Mouse (Mus musculus): ENCODE data around the gene Pkmyt1. TPM values are rescaled to one million over a fixed set of nuclear protein-coding genes. Genes with fewer than 3 reads are reported as not detected.
A peak's percentile ranks its signal among the peaks of the same experiment; 100 is the strongest.
"Not testable (repeated sequence)": the region's sequence is repeated elsewhere in the genome, so short reads cannot be mapped to it uniquely, and the experiment has no call there.

Gene Pkmyt1
- polyA plus RNA-seq, 1 experiment from 2014 or later: 32.4 TPM

DNA sequence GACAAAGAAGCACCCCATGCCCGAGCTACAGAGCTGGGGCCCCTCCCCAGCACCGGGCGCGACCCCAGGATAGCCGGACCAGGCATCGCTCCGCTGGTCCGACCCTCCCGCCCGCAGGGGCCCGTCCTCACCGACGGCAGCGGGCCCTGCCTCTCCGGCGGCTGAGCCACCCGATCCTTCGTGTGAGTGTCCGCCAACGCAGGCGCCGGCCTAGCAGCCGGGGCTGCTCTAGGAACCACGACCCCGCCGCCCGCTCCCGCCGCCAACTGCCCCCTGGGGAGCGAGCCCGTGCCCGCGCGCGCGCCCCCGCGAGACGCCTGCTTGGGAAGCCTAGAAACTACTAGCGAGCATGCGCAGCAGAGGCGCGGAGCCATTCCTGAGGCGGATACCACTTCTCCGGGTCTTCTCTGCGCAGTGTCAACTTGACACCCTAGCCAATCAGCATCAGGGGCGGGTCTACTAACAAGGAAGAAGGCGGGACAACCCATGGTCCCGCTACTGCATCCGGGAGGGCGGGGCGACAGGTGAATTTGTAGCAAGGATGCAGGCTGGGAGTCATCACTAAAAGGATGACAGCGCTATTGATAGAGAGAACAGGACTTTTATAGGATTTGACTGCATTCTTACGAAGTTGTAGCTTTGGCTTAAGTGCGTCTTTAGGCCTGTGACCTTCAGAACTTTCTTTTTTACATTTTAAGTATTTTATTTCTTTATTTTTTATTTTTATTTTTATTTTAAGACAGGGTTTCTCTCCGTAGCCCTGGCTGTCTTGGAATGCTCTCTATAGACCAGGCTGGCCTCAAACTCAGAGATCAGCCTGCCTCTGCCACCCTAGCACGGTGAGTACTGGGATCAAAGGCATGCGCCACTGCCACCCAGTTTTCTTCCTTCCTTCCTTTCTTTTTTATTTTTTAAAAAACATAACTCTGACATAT is 45.4 kb downstream of the Pkmyt1 start, which contains the start of gene Flywch1:
TSS of gene Flywch1 (minus strand) at position 319 of the 935 bp plus-strand sequence.
- ATAC-seq (ENCODE audit: insufficient number of reproducible peaks, low FRiP score): peak; percentile 98
- peak within 1 kb of the TSS; percentile 80 for H3K4me2 ChIP-seq
- WGBS: 3% methylated on average over 58 of the region's 58 CpGs
- peak within 1 kb of the TSS; percentile 93 for H3K9ac ChIP-seq
- no peaks in the 10 kb centered on the region for H3K27me3 ChIP-seq (replicated peaks)
- peaks cover 12% of the 10 kb centered on the region for H3K36me3 ChIP-seq
- H3K4me1 ChIP-seq (replicated peaks): peaks cover 8% of the 10 kb centered on the region
- peak within 1 kb of the TSS; percentile 87 for H3K4me3 ChIP-seq
- no peaks in the 10 kb centered on the region for H3K9me3 ChIP-seq (replicated peaks)
- H3K27ac ChIP-seq (ENCODE audit: poor library complexity, severe bottlenecking): peak within 1 kb of the TSS; percentile 82

DNA sequence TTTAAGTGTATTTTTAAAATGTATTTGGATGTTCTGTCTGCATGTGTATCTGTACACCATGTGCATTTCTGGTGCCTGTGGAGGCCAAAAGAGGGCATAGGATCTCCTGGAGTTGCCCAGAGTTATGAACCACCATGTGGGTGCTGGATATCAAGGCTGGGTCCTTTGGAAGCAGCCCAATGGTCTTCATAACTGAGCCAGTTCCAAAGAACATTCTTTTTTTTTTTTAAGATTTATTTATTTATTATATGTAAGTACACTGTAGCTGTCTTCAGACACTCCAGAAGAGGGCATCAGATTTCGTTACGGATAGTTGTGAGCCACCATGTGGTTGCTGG is 46.1 kb downstream of the Pkmyt1 start:
- not testable (repeated sequence) for H3K4me3 ChIP-seq; ATAC-seq (ENCODE audit: insufficient number of reproducible peaks, low FRiP score); H3K9me3 ChIP-seq (replicated peaks); H3K9ac ChIP-seq; H3K4me1 ChIP-seq (replicated peaks); H3K27me3 ChIP-seq (replicated peaks); H3K4me2 ChIP-seq; H3K27ac ChIP-seq (ENCODE audit: poor library complexity, severe bottlenecking)
- WGBS: 81% methylated on average over 2 of the region's 2 CpGs
- H3K36me3 ChIP-seq: peaks cover 12% of the 10 kb centered on the region

DNA sequence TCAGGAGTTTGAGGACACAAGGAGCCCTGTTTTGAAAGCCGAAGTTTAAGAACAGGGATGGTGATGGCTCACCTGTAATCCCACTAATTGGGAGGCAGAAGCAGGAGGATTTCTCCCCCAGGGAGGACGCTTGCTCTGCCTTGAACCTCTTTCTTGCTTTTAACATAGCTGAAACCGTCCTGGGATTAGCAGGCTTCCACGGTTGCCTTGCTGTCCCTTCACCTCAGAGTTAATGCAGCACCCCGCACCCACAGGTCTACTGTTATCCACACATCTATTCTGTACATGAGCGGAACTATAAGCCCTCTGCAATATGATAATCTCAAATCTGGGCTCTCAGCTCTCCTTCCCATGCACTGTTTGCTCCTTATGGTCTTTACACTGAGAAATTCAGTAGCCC is 47.5 kb downstream of the Pkmyt1 start:
- H3K9me3 ChIP-seq (replicated peaks): no peaks in the 10 kb centered on the region
- WGBS: 62% methylated on average over 6 of the region's 6 CpGs
- no peak overlapping the region for H3K4me3 ChIP-seq
- H3K9ac ChIP-seq: no peak overlapping the region
- ATAC-seq (ENCODE audit: insufficient number of reproducible peaks, low FRiP score): no peak
- peaks cover 8% of the 10 kb centered on the region for H3K4me1 ChIP-seq (replicated peaks)
- H3K4me2 ChIP-seq: no peak overlapping the region
- no peaks in the 10 kb centered on the region for H3K27me3 ChIP-seq (replicated peaks)
- H3K36me3 ChIP-seq: peaks cover 6% of the 10 kb centered on the region; the same call in 1 of the 2 replicates
- H3K27ac ChIP-seq (ENCODE audit: poor library complexity, severe bottlenecking): no peak overlapping the region

DNA sequence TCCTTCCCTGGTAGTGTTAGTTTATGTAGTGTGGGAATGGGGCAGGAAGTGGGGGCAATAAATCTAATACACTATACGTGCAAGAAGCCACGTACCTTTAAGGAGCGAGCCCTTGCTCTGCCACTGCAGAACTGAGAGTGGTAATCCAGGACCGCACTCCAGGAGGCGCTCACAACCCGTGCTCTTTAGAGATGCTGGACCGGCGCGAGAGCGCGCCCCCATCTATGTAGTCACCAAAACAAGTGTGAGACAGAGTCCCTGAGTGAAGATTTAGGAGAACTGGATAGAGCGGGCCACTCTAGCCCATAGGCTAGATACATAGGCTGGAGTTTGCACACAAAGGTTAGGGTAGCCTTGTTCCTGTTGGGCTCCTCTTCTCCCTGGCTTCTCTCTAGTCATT is 48.0 kb downstream of the Pkmyt1 start:
- Histone ChIP-seq H3K27me3 (replicated peaks) (no peaks in the 10 kb centered on the region), H3K27ac (ENCODE audit: poor library complexity, severe bottlenecking) (no peak overlapping the region), H3K4me1 (replicated peaks) (peaks cover 8% of the 10 kb centered on the region), H3K36me3 (0 out of 2 replicates have a peak, but pooled peaks cover 2% of the 10 kb centered on the region), H3K4me2 (no peak overlapping the region; the same call in 1 of the 2 replicates), H3K9ac (no peak overlapping the region), H3K4me3 (no peak overlapping the region), H3K9me3 (replicated peaks) (no peaks in the 10 kb centered on the region)
- no peak for ATAC-seq (ENCODE audit: insufficient number of reproducible peaks, low FRiP score)
- 4% methylated on average over 12 of the region's 12 CpGs for WGBS

DNA sequence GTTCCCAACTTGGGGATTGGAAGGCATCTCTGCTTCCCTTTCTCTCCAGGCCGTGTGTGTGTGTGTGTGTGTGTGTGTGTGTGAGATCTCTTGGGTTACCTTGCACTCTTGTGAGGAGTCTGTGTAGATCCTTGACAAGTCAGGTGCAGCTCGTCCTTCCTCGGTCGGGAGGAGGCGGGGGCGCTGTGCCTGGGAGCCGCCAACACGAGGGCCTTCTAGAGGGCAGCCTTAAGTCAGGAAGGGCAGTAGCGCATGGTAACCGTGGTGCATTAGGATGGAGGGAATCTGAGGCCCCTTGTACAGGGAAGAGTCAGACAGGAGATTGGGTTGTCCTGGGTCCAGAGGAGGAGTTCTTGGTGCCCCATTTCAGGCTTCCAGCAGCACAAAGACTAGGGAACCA is 50.1 kb downstream of the Pkmyt1 start:
- Histone ChIP-seq H3K4me2 (no peak overlapping the region), H3K27ac (ENCODE audit: poor library complexity, severe bottlenecking) (no peak overlapping the region), H3K9ac (no peak overlapping the region), H3K4me3 (no peak overlapping the region), H3K36me3 (no peaks in the 10 kb centered on the region), H3K4me1 (replicated peaks) (no peaks in the 10 kb centered on the region), H3K27me3 (replicated peaks) (no peaks in the 10 kb centered on the region), H3K9me3 (replicated peaks) (no peaks in the 10 kb centered on the region)
- 73% methylated on average over 10 of the region's 10 CpGs for WGBS
- ATAC-seq (ENCODE audit: insufficient number of reproducible peaks, low FRiP score): no peak

DNA sequence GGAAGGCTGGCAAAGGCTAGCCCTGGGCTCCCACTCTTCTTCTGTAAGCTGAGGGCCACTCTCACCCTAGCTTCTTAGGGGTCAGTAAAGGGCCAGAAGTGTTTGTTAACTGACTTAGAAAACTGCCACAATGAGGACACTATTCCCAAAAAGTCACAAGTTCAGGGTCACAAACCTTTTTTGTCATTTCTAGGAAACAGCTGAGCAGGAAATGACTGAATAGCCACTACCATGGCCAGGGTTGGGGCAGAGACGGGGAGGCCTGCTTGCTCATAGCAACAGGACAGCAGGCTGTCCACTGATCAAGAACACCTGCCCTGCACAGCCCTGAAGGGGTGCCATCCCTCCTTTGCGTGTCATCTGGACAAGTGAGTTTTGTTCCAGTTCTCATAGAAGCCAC is 51.0 kb downstream of the Pkmyt1 start:
- Histone ChIP-seq H3K27me3 (replicated peaks) (no peaks in the 10 kb centered on the region), H3K9me3 (replicated peaks) (no peaks in the 10 kb centered on the region), H3K4me2 (no peak overlapping the region), H3K9ac (no peak overlapping the region), H3K4me1 (replicated peaks) (no peaks in the 10 kb centered on the region), H3K27ac (ENCODE audit: poor library complexity, severe bottlenecking) (no peak overlapping the region), H3K36me3 (no peaks in the 10 kb centered on the region), H3K4me3 (no peak overlapping the region)
- ATAC-seq (ENCODE audit: insufficient number of reproducible peaks, low FRiP score): no peak
- WGBS: 58% methylated on average over 2 of the region's 2 CpGs

DNA sequence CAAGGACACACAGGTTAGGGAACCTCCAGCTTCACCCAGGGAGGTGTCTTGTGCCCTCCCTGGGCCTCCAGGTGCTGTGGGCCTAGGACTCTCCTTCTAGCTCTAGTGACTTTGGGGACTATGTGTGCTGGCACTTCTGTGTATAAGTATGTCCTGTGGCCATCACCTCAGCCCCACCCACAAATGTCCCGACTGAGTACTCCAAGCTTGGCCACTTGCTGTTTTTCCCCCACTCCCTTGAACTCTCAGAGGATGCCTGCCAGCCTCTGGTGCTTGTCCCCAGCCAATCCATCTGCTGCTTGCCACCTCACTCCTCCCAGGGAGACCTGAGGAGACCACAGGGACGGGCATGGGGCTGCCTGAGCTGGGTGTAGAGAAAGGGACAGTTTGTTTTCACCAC is 52.3 kb downstream of the Pkmyt1 start:
- H3K9me3 ChIP-seq (replicated peaks): no peaks in the 10 kb centered on the region
- H3K27ac ChIP-seq (ENCODE audit: poor library complexity, severe bottlenecking): no peak overlapping the region
- no peak for ATAC-seq (ENCODE audit: insufficient number of reproducible peaks, low FRiP score)
- H3K36me3 ChIP-seq: no peaks in the 10 kb centered on the region
- no peak overlapping the region for H3K4me3 ChIP-seq
- no peak overlapping the region for H3K4me2 ChIP-seq
- H3K27me3 ChIP-seq (replicated peaks): no peaks in the 10 kb centered on the region
- H3K9ac ChIP-seq: no peak overlapping the region
- WGBS: 55% methylated on average over 2 of the region's 2 CpGs
- H3K4me1 ChIP-seq (replicated peaks): no peaks in the 10 kb centered on the region

DNA sequence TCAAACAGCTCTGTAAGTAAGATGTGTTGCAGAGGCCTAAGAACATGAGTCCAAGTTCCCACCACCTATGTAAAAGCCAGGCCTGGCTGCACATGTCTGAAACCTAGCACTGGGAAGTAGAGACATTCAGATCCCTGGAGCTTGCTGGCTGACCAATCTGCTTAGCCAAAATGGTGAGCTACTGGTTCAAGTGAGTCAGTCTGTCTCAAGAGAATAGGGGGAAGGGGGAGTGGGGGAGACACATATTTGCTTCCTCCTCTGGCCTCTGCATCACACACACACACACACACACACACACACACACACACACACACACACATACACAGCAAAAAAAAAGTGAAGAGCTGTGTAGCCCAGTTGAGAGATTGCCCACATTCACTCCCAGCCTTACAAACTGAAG is 57.2 kb downstream of the Pkmyt1 start:
- H3K36me3 ChIP-seq: no peaks in the 10 kb centered on the region
- no peak overlapping the region for H3K9ac ChIP-seq
- H3K27me3 ChIP-seq (replicated peaks): no peaks in the 10 kb centered on the region
- ATAC-seq (ENCODE audit: insufficient number of reproducible peaks, low FRiP score): no peak
- no peak overlapping the region for H3K4me3 ChIP-seq
- H3K4me1 ChIP-seq (replicated peaks): 0 out of 2 replicates have a peak, but pooled peaks cover 4% of the 10 kb centered on the region
- H3K9me3 ChIP-seq (replicated peaks): no peaks in the 10 kb centered on the region
- H3K4me2 ChIP-seq: no peak overlapping the region
- no peak overlapping the region for H3K27ac ChIP-seq (ENCODE audit: poor library complexity, severe bottlenecking)

DNA sequence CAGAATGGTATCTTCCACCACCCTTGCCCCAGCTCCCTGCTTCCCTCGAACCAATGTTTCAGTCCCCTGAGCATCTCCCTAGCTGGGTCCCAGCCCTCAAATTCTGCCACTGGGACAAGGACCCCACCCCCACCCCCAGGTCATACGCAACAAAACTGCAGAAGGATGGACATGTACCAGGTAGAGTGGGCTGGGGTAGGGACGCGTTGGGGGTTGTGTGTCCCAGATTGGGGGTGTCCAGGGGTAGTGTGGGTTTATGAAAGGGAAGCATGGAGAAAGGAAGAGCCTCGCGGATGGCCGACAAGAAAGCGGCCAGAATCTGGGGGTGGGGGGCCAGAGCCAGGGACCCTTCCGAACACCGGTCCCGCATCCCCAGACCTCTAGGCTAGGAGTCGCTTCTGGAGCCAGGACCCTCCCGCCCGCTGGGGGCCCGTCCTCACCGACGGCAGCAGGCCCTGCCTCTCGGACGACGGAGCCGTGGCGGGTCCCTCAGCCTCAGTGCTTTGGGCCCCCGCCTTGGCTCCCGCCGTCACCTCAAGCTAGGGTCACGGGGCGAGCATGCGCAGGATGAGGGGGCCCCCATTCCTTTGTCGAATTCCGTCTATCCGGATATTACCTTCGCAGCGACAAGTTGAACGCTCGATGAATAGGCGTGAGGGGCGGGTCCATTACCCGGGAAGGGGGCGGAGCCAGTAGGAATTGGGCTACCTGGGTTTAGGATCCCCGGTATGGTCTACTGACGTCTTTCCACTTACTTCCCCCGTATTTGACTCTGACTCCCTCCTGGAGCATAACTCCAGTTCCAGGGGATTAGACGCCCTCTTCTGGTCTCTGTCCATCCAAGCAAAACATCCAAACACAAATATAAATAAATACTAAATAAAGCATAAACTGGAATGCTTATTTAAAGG is 59.7 kb downstream of the Pkmyt1 start, which contains the start of gene Flywch2:
TSS of gene Flywch2 (minus strand) at position 521 of the 911 bp plus-strand sequence.
- peak within 1 kb of the TSS; percentile 71 for H3K9ac ChIP-seq
- H3K9me3 ChIP-seq (replicated peaks): no peaks in the 10 kb centered on the region
- peak within 1 kb of the TSS; percentile 84 for H3K4me2 ChIP-seq
- 3% methylated on average over 43 of the region's 43 CpGs for WGBS
- no peaks in the 10 kb centered on the region for H3K27me3 ChIP-seq (replicated peaks)
- H3K27ac ChIP-seq (ENCODE audit: poor library complexity, severe bottlenecking): no peak within 1 kb of the TSS
- no peaks in the 10 kb centered on the region for H3K36me3 ChIP-seq
- H3K4me1 ChIP-seq (replicated peaks): peaks cover 13% of the 10 kb centered on the region
- peak; percentile 70 for ATAC-seq (ENCODE audit: insufficient number of reproducible peaks, low FRiP score)
- peak within 1 kb of the TSS; percentile 56 for H3K4me3 ChIP-seq
